Mouse (Mus musculus) cerebellum, adult (tissue): ENCODE data around the gene Rdm1.
A peak's percentile ranks its signal among the peaks of the same experiment; 100 is the strongest.
"Not testable (repeated sequence)": the region's sequence is repeated elsewhere in the genome, so short reads cannot be mapped to it uniquely, and the experiment has no call there.

Experiments used
- ATAC-seq: cut with Nextera tagmentation; 2 replicates; pipeline ENCODE4 v1.9.2; 2017; ENCODE audit warnings: mild to moderate bottlenecking, moderate library complexity, mixed read lengths; ENCODE audit not compliant: insufficient number of reproducible peaks, low FRiP score, low TSS enrichment

The Rdm1 gene

DNA sequence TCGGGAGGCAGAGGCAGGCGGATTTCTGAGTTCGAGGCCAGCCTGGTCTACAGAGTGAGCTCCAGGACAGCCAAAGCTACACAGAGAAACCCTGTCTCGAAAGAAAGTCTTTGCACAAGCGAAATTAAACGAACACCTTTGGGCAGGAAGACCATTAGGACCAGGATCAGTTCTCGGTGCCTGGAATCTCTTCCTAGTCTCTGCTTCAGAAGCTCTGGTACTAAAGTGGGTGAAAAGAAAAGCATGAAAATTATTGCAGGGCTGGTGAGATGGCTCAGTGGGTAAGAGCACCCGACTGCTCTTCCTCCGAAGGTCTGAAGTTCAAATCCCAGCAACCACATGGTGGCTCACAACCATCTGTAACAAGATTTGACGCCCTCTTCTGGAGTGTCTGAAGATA, 20.1 kb downstream of the Rdm1 start:
- not testable (repeated sequence) for ATAC-seq

DNA sequence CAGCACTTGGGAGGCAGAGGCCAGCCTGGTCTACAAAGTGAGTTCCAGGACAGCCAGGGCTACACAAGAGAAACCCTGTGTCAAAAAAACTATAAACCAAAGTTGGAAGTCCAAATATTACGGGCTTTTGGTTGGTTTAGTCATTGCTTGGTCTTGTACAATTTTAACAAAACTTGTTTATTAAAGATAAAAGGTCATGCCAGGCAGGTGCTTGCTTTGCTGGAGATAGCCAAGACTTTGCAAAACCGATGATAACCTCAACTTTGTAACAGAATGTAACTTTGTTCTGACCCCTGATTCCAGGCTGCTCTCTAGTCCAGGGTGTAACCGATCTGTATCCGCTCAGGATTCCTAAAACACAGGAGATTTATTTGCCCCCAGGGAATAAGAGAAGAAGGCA, 29.4 kb downstream of the Rdm1 start:
- ATAC-seq, result no peak

DNA sequence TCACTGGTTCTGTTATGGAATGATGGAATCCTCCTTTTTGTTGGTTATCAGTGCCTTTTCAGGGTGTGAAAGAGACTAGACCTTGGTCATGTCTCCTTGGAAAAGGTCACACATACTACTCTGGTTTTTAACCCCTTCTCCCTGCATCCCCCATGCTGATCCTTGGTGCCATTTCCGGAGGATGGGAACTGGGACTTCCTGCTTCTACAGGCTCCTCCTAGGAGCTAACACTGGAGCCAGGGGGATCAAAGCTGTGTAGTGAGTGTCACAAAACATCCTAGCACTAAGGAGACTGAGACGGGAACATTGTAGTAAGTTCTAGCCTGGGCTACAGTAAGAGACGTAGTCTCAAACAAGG, 30.5 kb downstream of the Rdm1 start:
- peak; percentile 45; the same call in 1 of the 2 replicates for ATAC-seq

DNA sequence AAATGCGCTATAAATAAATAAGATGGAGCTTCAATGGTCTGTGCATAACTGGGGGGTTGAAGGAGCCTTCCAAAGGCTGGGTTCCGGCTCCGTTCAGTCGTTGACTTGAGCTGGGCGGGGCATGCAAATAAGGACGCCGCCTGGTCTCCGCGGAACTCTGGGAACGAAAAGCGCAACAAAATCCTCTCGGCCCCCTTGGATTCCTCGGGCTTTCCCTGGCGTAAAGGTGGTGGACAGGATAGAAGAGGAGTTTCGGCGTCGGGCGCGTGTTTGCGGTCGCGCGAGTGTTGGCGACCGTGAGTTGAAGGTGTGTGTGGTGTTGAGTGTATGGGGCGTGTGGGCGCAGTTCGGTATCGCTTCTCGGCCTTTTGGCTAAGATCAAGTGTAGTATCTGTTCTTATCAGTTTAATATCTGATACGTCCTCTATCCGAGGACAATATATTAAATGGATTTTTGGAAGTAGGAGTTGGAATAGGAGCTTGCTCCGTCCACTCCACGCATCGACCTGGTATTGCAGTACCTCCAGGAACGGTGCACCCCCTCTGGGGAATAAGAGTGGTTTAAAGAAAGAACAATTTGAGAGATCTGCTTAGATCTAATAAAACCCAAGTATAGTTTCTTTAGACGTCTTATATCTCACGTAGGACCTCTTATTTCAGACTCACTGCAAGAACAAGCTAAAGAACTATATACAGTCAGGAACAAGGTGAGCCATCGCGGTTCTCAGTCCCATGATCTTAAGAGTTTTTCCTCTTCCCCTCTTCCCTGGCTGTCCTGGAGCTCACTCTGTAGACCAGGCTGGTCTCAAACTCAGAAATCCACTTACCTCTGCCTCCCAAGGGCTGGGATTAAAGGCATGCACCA, 31.1 kb downstream of the Rdm1 start:
- ATAC-seq, result peak; percentile 76; the same call in 1 of the 2 replicates

DNA sequence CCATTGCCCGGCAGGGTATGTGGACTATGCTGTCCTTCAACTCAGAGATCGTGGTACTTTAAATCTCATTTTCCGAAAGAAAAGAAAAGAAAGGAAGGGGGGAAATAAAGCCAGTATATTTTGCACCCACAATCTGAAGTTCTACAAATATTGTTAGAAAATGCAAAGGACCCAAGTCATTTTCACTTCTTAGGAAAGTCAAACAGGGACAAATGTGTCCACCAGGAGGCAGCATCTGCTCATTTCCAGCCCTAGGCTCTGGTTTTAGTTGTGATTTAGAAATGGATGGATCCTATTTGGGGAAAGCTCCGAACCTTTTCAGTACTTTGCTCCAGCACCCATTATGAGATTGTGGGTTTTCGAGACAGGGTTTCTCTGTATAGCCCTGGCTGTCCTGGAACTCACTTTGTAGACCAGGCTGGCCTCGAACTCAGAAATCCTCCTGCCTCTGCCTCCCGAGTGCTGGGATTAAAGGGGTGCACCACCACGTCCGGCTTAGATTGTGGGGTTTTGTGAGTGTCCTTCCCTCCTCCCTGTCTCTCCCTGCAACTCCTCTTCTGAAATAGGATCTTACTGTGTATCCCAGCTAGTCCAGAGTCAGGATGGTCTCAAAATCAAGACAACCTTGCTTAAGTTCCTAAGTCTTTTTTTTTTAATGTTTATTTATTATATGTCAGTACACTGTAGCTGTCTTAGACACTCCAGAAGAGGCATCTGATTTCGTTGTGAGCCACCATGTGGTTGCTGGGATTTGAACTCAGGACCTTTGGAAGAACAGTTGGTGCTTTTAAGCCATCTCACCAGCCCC, 32.0 kb downstream of the Rdm1 start:
- ATAC-seq, result no peak

DNA sequence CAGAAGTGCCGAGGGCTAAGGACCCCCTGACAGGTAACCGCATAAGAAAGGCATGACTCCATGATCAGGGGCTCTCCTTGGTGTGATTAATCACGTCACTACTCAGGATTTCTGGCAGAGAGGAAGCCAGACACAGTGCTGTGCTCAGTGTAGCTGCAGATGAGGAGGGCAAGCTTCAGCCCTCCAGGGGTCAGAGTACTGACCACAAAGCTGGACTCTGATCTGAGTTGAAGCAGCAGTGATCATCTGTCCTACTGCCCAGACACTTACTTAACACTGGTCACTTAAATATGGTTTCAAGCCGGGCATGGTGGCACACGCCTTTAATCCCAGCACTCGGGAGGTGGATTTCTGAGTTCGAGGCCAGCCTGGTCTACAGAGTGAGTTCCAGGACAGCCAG, 34.2 kb downstream of the Rdm1 start:
- no peak for ATAC-seq

DNA sequence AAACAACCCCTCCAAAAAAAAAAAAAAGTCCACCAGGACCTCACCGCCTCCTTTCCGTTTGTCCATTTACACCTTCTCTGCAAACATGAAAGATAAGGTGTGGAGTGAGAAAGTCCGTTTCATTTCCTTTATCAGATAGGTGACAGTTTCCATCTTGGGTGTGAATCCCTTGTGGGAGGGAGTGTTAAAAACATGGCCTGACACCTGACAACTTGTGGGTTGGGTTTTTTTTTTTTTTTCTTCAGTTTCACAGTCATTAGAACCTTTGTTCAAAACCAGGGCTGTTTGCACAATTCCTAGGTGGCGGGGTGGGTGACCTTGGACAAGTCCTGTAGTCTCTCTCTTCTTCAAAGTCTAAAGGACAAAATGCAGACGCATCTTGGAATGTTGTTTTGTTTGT, 34.8 kb downstream of the Rdm1 start:
- no peak for ATAC-seq

DNA sequence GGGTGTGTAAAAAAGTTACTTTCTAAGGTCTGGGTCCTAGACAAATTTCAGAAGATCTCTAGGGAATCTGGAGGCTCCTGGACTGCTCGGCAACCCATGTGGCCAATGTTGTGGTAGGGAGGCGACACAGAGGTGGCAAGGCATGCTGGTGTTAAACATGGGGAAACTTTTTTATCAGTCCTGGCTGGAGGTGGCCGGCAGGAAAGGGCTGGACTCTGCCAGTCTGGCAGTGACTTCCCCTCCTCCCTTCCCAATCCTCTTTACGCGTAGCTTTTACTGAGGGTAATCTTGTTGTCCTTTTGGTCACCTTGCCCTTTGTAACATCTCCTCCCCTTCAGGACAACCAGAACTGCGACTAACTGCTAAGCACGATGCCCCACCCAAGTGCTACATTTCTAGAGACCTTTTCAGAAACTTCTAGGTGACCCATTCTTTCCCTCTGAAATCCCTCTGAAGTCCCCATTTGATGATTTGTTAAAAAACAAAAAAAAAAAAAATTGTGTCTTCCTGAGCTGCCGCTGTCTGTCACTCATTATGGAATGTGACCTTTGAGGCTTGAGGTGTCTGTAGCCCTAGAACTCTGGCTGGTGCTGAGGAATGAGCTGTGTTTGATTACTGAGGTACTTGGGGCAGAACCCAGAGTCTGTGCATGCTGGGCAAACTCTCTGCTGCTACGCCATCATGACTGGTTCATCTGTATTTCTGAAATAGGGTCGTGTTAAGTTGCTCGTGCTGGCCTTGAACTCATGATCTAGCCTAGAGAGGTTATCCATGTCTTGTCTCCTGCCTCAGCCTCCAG, 36.4 kb downstream of the Rdm1 start:
- ATAC-seq, result no peak

DNA sequence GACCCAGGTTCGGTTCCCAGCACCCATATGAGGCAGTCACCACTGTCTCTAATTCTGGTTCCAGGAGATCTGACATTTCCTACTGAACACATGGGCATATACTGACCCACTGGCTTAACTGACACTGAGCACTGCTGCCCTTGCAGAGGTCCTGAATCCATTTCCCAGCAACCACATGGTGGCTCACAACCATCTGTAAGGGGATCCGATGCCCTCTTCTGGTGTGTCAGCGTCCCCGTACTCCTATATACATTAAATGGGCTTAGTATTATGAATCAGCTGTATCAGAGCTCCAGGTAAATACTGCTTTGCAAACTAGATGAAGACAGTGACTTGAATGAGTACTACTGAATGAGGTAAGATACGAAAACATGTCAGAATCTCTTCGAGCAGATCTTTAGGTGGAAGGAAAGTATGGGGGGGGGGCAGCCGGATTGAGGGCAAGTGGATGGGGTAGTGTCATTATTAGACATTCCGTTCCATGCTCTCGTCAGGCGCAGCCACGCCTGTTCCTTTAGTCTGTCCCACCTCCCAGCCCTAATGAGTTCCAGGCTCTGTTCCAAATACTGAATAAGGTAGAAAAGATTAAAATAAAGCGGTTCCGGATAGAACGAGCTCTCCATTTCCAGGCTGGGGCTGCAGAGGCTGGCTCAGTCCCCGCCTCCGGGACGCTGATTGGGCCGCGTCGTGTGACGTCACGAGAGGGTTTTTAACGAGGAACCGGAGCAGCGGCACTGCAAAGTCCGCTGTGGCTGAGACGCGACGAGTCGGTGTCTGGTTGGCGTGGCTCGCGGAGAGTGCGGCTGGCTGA, 38.0 kb downstream of the Rdm1 start, which contains the start of gene Arl4d:
Gene Arl4d (plus strand): TSS at position 717 of the 811 bp plus-strand sequence.
- peak; percentile 96 for ATAC-seq

DNA sequence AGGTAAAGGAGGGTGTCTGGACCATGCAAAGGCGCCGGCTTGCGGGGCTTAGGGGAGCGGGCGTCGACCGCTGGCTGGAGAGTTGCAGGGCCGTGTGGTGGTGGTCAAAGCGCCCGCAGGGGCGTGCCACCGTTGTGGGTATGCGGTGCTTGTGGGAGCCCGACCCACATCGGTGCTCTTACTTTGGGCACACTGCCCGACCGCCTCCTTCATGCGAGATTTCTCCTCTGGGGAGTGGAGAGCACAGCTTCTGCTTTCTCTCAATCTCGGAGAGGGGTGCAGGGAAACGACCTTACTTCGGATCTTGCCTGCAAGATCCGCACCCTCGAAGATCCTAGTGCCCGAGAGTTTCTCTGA, 38.6 kb downstream of the Rdm1 start:
- peak; percentile 12; the same call in 1 of the 2 replicates for ATAC-seq

DNA sequence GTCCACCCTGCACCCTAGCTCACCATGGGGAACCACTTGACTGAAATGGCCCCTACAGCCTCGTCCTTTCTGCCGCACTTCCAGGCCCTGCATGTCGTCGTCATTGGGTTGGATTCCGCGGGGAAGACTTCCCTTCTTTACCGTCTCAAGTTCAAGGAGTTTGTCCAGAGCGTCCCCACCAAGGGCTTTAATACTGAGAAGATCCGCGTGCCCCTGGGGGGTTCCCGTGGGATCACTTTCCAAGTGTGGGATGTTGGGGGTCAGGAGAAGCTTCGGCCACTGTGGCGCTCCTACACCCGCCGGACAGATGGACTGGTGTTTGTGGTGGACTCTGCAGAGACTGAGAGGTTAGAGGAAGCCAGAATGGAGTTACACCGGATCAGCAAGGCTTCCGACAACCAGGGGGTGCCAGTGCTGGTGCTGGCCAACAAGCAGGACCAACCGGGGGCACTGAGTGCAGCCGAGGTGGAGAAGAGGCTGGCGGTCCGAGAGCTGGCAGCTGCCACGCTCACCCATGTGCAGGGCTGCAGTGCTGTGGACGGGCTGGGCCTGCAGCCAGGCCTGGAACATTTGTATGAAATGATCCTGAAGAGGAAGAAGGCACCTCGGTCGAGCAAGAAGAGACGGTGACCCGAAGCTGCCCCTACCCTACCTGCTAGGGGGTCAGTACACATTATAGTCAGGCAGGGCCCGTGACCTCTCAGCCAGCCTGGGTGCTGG, 39.8 kb downstream of the Rdm1 start:
- no peak for ATAC-seq

DNA sequence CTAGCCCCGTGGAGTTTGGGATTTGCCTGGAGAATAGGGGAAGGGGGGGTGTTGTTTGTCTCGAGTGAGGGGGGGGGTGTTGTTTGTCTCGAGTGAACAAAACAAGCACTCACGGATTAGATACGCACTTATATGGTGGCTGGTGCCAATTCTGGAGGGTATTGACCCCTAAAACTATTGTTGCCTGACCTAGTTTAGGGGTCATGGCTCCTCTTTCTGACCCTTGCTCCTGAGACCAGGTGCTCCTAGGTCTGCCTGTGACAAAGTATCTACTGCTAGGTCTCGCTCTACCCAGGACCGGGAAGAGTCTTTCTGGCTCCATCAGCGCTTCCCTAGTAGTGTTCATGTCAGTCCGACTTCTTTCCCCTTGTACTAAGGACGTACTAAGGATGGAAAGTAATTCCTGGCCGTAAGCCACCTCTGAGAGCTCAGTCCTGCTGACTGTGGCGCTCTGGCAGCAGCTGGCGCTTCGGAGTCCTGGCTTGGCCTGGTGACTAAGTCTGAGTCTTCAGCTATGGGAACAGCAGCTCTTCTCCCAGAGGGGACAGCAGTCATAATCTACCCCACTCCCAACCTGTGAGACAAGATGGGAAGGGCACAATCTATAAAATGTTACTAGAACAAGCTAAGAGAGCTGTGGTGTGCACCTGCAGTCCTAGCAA, 41.0 kb downstream of the Rdm1 start:
- no peak for ATAC-seq

DNA sequence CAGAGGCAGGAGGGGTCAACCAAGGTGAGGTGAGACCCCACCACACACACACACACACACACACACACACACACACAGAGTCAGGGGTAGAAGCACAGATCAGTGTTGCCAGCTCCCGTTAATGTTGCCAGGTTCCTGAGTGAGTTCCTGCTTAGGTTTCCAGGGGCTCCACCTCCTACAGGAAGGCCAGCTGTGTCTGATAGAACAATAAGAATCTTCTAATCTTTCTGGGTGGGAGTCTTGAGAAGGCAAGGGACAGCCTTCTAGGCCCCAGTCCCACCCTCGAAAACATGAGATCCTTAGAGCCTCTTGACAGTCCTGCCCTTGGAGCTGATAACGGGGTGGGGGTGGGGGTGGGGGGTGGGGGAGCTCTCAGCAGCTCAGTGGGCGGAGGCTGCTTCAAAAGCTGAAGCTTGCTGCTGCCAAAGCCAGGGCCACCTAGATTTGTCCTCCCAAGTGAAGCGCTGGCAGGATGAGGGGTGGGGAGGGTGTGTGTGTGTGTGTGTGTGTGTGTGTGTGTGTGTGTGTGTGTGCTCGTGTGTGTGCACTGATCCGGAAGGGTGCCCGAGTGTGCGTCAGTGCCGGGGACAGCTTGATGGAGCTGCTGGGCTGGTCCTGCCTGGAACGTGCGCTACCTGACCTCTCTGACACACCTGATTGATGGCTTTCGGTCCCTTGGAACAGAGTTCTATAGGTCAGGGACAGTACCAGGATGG, 41.7 kb downstream of the Rdm1 start:
- no peak for ATAC-seq

DNA sequence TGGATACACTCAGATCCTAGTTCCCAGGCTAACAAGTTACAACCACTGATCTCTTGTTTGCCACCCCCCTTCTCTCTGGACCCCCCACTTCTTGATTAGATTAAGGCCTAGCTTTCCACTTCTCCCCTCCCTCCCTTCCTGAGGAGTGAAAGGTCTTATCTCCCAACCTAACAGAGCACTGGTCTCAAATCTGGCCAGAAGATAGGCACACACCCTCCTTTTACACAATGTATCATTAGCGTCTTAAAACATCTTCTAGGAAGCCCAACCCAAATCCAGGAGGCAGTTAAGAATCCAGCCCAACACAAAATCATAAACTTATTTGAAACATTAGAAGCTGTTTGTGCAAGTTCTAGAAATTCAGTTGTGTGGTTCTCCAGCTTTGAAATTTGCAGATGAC, 43.3 kb downstream of the Rdm1 start:
- no peak for ATAC-seq

DNA sequence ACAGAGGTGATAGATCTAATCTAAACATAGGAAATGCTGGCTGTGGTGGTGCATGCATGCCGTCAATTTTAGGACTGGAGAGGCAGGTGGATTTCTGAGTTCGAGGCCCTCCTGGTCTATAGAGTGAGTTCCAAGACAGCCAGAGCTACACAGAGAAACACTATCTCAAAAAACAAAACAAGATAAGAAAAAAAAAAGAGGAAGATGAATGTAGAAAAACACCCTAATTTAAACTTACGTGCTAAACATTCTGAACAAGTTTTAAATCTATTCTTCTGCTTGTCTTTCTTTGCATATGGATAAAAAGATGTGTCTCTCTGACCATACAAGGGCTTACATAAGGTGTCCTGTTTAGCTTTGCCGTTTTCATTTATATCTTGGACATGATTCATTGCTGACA, 44.3 kb downstream of the Rdm1 start:
- ATAC-seq, result no peak

DNA sequence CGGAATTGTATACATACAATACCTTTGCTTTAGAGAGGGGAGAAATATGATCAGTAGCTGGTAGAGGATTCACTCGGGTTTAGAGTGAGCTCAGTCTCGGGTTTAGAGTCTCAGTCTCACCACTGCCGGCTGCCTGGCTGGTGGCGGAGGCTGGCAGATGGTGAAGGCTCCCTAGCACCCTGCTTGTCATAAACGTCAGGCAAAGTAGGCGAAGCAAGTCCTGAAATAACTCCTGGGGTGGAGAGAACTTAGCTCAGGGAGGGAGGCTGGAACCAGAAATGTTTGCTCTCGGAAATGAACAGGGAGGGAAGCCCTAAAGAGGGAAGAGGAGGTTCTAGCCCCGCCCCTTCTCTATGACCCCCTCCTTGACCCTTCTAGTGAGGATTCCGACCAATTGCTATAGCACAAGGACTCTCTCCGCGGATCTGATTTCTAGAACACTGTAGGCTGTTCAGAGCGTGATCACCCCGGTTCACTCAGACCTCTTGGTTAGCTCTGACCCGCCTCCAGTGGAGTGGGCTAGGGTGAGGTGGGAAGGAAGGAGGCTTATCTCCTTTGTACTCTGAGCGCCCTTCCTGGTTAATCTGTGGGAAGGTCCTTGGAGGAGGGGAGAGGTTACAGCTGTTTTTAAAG, 46.1 kb downstream of the Rdm1 start:
- ATAC-seq, result no peak

DNA sequence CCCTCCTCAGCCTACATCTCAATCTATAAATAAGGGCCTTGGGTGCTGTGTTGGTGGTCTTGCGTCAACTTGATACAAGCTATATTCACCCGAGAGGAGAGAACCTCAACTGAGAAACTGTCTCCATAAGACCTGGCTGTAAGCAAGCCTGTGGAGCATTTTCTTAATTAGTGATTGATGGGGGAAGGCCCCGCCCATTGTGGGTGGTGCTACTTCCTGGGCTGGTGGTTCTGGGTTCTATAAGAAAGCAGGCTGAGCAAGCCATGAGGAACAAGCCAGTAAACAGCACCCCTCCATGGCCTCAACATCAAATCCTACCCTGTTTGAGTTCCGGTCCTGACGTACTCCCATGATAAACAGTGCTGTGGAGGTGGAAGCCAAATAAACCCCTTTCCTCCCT, 47.1 kb downstream of the Rdm1 start:
- no peak for ATAC-seq

DNA sequence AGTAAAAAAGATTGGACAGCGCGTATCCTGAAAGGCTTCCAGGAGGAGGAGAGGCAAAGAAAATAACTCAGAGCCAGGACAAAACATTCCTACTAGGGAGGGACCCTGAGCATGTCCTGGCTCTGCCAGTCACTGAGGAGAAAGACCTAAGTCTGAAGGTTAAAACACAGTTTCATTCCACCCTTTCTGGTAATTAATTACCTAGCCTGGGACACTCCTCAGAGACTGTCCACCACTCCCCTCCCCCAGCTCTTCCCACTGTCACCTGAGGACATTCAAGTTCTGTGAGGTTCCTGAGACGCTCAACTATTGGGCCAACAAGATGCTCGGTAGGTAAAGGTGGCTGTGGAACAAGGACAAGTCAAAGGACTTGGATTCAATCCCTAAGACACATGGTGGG, 48.4 kb downstream of the Rdm1 start:
- ATAC-seq, result no peak
